Mouse (Mus musculus) liver, postnatal 0 days (tissue): ENCODE results near the gene F2r. TPM values are rescaled to one million over a fixed set of nuclear protein-coding genes. Genes with fewer than 3 reads are reported as not detected.

Source experiments
- ATAC-seq: fragments of 200-750 bp; cut with Nextera tagmentation; 2 replicates; pipeline ENCODE4 v1.8.0; 2017; ENCODE audit warnings: mild to moderate bottlenecking, moderate library complexity
- DNase-seq: peaks from one replicate; pipeline ENCODE4 v3.0.0-alpha.2; 2016
- H3K27ac ChIP-seq: fragments of 300-500 bp; sonication (generic); 2 replicates; pipeline ENCODE4 v1.5.1; 2014; ENCODE audit warnings: antibody characterized with exemption, moderate library complexity, mild to moderate bottlenecking, low read depth
- H3K27me3 ChIP-seq: fragments of 300-500 bp; sonication (generic); 2 replicates; pipeline ENCODE4 v1.6.1; 2014; ENCODE audit warnings: low read length, control low read depth, mixed read lengths; ENCODE audit not compliant: insufficient read depth
- H3K36me3 ChIP-seq: fragments of 300-500 bp; sonication (generic); replicated peaks from 2 replicates; pipeline ENCODE4 v1.6.1; 2014; ENCODE audit warnings: mild to moderate bottlenecking, control low read depth, low read length, moderate library complexity, mixed read lengths; ENCODE audit not compliant: insufficient read depth
- H3K4me1 ChIP-seq: fragments of 300-500 bp; sonication (generic); 2 replicates; pipeline ENCODE4 v1.6.1; 2014; ENCODE audit warnings: antibody characterized with exemption, mild to moderate bottlenecking, control low read depth; ENCODE audit not compliant: insufficient read depth
- H3K4me2 ChIP-seq: fragments of 300-500 bp; sonication (generic); 2 replicates; pipeline ENCODE4 v1.6.1; 2014; ENCODE audit warnings: low read depth, mild to moderate bottlenecking, low read length, moderate library complexity, mixed read lengths
- H3K4me3 ChIP-seq: fragments of 300-500 bp; sonication (generic); 2 replicates; pipeline ENCODE4 v1.5.1; 2014; ENCODE audit warnings: low read depth, low read length
- H3K9ac ChIP-seq: fragments of 300-500 bp; sonication (generic); replicated peaks from 2 replicates; pipeline ENCODE4 v1.6.1; 2014; ENCODE audit warnings: mild to moderate bottlenecking, moderate library complexity
- H3K9me3 ChIP-seq: fragments of 300-500 bp; sonication (generic); 2 replicates; pipeline ENCODE4 v1.6.1; 2016; ENCODE audit warnings: mild to moderate bottlenecking, control low read depth, low read length, mixed read lengths
- CTCF ChIP-seq: sonication (generic); IDR thresholded peaks from 2 replicates; pipeline ENCODE4 v1.5.1; 2016; ENCODE audit warnings: antibody characterized with exemption, low read depth
- EP300 ChIP-seq: IDR thresholded peaks from 2 replicates; pipeline ENCODE4 v1.6.1; 2016; ENCODE audit warnings: antibody characterized with exemption, low read depth, mild to moderate bottlenecking
- WGBS: fragments of 180-500 bp; shearing (Covaris S2); extraction: QIAGEN DNeasy Blood & Tissue Kit; methylation state at CpG from one replicate; pipeline ENCODE4 v1.1.7; 2014; ENCODE audit not compliant: insufficient replicate concordance; 5-methylcytosine and 5-hydroxymethylcytosine counted together
- polyA plus RNA-seq: library from polyadenylated mRNA; unstranded; fragments of >200 nt; fragmentation: Nextera tagmentation; extraction: Ambion mirVana; gene quantifications from 2 replicates; pipeline ENCODE4 v1.2.1, GENCODE M21; 2015

The F2r gene
- polyA plus RNA-seq, 1 experiment from 2014 or later, result 28.6 TPM

- peak; percentile 39 for DNase-seq
- TF ChIP-seq CTCF, result no peak
- no peak for TF ChIP-seq EP300
- Histone ChIP-seq H3K4me2 (no peak overlapping the region), H3K4me1 (no peaks in the 10 kb centered on the region), H3K9ac (no peak overlapping the region), H3K9me3 (no peaks in the 10 kb centered on the region), H3K27me3 (no peaks in the 10 kb centered on the region), H3K4me3 (no peak overlapping the region), H3K27ac (no peak overlapping the region), H3K36me3 (peaks cover 29% of the 10 kb centered on the region)
- WGBS, result 66% methylated on average over 7 of the region's 7 CpGs
- peak; percentile 85 for ATAC-seq
These were observed 8.4 kb upstream of the F2r start for GRCm38 (mm10) chr13:95626696-95627095.

GRCm38 (mm10) chr13:95623042-95623441, 4.8 kb upstream of the F2r start:
- Histone ChIP-seq H3K4me1 (no peaks in the 10 kb centered on the region), H3K27ac (no peak overlapping the region), H3K4me2 (no peak overlapping the region), H3K36me3 (peaks cover 3% of the 10 kb centered on the region), H3K9ac (no peak overlapping the region), H3K27me3 (no peaks in the 10 kb centered on the region), H3K4me3 (no peak overlapping the region), H3K9me3 (no peaks in the 10 kb centered on the region)
- TF ChIP-seq EP300, result no peak
- TF ChIP-seq CTCF, result no peak
- DNase-seq (no peak), ATAC-seq (no peak)
- 71% methylated on average over 3 of the region's 3 CpGs for WGBS

- TF ChIP-seq EP300 (no peak), CTCF (no peak)
- 80% methylated on average over 3 of the region's 3 CpGs for WGBS
- Histone ChIP-seq H3K27ac (no peak overlapping the region), H3K4me2 (no peak overlapping the region), H3K9me3 (no peaks in the 10 kb centered on the region), H3K36me3 (no peaks in the 10 kb centered on the region), H3K27me3 (no peaks in the 10 kb centered on the region), H3K9ac (no peak overlapping the region), H3K4me3 (no peak overlapping the region), H3K4me1 (peaks cover 1% of the 10 kb centered on the region)
- DNase-seq (no peak), ATAC-seq (no peak)
These were observed 3.3 kb upstream of the F2r start for GRCm38 (mm10) chr13:95621563-95621962.

GRCm38 (mm10) chr13:95618859-95619258, 572 bp upstream of the F2r start:
- peak overlapping the region; percentile 87 for H3K9ac ChIP-seq
- peak overlapping the region; percentile 80 for H3K27ac ChIP-seq
- 15% methylated on average over 13 of the region's 13 CpGs for WGBS

GRCm38 (mm10) chr13:95617671-95618171, 566 bp downstream of the F2r start:
- Histone ChIP-seq H3K9ac (peak overlapping the region; percentile 87), H3K9me3 (no peaks in the 10 kb centered on the region), H3K36me3 (no peaks in the 10 kb centered on the region), H3K4me1 (peaks cover 27% of the 10 kb centered on the region), H3K4me3 (peak overlapping the region; percentile 92), H3K27me3 (no peaks in the 10 kb centered on the region), H3K27ac (peak overlapping the region; percentile 80), H3K4me2 (peak overlapping the region; percentile 98)
- DNase-seq (peak; percentile 43), ATAC-seq (peak; percentile 63)
- WGBS, result under 1% methylated on average over 21 of the region's 21 CpGs
- no peak for TF ChIP-seq CTCF
- no peak for TF ChIP-seq EP300

More at GRCm38 (mm10) chr13:95618859-95619258, 572 bp upstream of the F2r start:
- Histone ChIP-seq H3K4me1 (peaks cover 23% of the 10 kb centered on the region), H3K9me3 (no peaks in the 10 kb centered on the region), H3K36me3 (no peaks in the 10 kb centered on the region), H3K27me3 (no peaks in the 10 kb centered on the region), H3K4me2 (peak overlapping the region; percentile 98), H3K4me3 (peak overlapping the region; percentile 92)
- TF ChIP-seq CTCF (no peak), EP300 (no peak)
- DNase-seq (no peak), ATAC-seq (no peak)

- Histone ChIP-seq H3K9ac (peak overlapping the region; percentile 87), H3K27me3 (no peaks in the 10 kb centered on the region), H3K27ac (peak overlapping the region; percentile 61), H3K9me3 (no peaks in the 10 kb centered on the region), H3K36me3 (peaks cover 1% of the 10 kb centered on the region; the same call in 1 of the 2 replicates), H3K4me2 (peak overlapping the region; percentile 98), H3K4me3 (peak overlapping the region; percentile 92), H3K4me1 (peaks cover 30% of the 10 kb centered on the region)
- no peak for TF ChIP-seq CTCF
- TF ChIP-seq EP300, result 0 out of 2 replicates have a peak, but pooled peaks have one; percentile 12
- ATAC-seq (peak; percentile 22; the same call in 1 of the 2 replicates), DNase-seq (peak; percentile 48)
- 6% methylated on average over 17 of the region's 17 CpGs for WGBS
These were observed 1.1 kb downstream of the F2r start for GRCm38 (mm10) chr13:95617082-95617670.
